Mouse (Mus musculus) olfactory bulb, adult 2 months (tissue): ENCODE data around the gene Cfap70.

ENCODE experiments used
- CTCF ChIP-seq: fragments of 200-500 bp; IDR thresholded peaks from 2 replicates; pipeline ENCODE4 v1.5.1; 2012; ENCODE audit warnings: low read depth, mild to moderate bottlenecking, low read length, moderate library complexity; ENCODE audit not compliant: insufficient read depth
- POLR2A ChIP-seq: fragments of 200-500 bp; IDR thresholded peaks from 2 replicates; pipeline ENCODE4 v1.6.1; 2012; ENCODE audit warnings: mild to moderate bottlenecking, low read depth, low read length, moderate library complexity; ENCODE audit not compliant: insufficient read depth

DNA sequence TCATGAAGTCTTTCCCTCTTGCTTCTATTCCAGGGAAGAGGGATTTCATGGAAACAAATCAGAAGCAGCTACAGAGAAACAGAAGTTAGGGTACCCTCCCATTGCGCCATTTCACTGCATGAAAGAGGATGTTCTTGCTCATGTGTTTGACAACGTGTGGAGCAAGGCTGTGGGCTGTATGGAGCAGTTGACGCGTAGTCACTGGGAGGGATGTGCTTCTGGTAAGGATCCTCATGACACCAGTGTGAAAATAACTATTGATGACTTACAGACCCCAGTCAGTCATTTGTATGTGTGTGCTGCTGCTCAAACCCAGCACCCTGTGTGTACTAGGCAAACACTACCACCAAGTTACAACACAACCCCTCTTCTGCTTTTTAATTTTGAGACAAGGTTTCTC is 88.8 kb downstream of the Cfap70 start:
- TF ChIP-seq POLR2A (no peak), CTCF (no peak)
